Comparison of ENCODE assay signal across 9 mouse cellular contexts in the genomic region with DNA sequence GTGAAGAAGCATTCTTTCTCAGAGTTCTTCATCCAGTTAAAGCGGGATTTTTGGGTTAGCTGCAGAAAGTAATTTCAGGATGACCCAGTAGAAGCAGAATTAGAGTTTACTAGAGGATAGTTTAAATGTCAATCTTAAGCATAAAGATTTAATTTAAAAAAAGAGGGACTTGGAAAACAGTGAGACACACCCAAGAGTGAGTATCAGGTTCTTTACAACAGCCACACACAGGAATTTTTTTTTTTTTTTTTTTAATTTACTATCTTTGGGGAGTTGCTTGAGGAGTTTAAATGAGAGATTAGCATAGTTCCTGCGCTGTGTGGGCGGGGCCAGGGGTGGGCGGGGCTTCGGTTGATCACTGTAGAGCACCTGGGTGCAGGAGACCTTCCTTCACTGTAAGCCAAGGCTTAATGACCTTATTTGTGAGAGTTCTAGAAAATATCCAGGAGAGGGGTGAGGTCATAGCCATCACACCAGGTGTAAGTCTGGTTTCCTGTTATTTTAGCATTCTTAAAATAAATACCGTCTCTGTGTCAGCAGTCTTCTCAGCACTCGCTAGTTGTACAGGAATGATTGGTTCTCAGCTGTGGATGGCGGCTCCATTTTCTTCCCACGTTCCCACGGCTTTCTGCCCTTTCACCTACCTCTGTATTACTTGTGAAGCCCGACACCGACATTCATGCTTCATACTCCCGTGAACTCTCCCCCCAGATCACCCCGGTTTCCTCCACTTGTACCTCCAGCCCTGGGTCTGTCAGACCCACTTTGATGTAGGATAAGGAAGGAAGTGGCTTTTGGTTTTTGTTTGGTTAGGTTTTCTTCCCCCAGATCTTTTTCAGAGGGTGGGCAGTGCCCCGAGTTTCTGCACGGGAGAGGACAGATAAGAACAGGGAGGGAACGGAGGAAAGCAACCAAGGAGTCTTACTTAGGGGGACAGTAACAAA. TPM values are rescaled to one million over a fixed set of nuclear protein-coding genes. Genes with fewer than 3 reads are reported as not detected.
DNase-seq lines count a peak whose midpoint lies in the region; ATAC-seq lines count a peak whose summit lies in the region.
"Had no signal": no experiment of that assay in that cellular context is flagged by ENCODE, and none has a peak within 500 bp of the region (broad histone marks: within the 10 kb centered on the region; RNA-seq: fewer than 3 reads in every experiment).

No protein-coding gene starts in this region.

- no peaks in the 10 kb centered on the region for H3K36me3 ChIP-seq in embryonic facial prominence, embryonic 12.5 days
- H3K36me3 ChIP-seq in liver, embryonic 15.5 days (replicated peaks), result no peaks in the 10 kb centered on the region

- no peaks in the 10 kb centered on the region for H3K9me3 ChIP-seq in embryonic facial prominence, embryonic 12.5 days
- H3K9me3 ChIP-seq in liver, embryonic 15.5 days (replicated peaks), result no peaks in the 10 kb centered on the region

- H3K27ac ChIP-seq in embryonic facial prominence, embryonic 12.5 days, result no peak overlapping the region
- H3K27ac ChIP-seq in liver, embryonic 15.5 days (replicated peaks), result peak overlapping the region; percentile 69; the same call in 1 of the 2 replicates

- peak; percentile 59 for DNase-seq in heart, adult 11 months
- DNase-seq in heart, postnatal 25 days (ENCODE audit: low spot score), result no peak
- DNase-seq in A20 (ENCODE audit: low read depth, low spot score), result peak; percentile 67
- DNase-seq in right cerebral cortex, postnatal 4 days, result no peak
- no peak for DNase-seq in layer of hippocampus, postnatal 14 days (ENCODE audit: low spot score in 2 of 2)
- DNase-seq: kidney, adult 18-20 months had no signal

- H3K9ac ChIP-seq in embryonic facial prominence, embryonic 12.5 days, result no peak overlapping the region
- H3K9ac ChIP-seq in liver, embryonic 15.5 days, result peak overlapping the region; percentile 47

- H3K4me2 ChIP-seq in embryonic facial prominence, embryonic 12.5 days (replicated peaks), result 0 out of 2 replicates have a peak overlapping the region, but pooled peaks have one; percentile 27
- peak overlapping the region; percentile 83 for H3K4me2 ChIP-seq in liver, embryonic 15.5 days

- ATAC-seq in embryonic facial prominence, embryonic 12.5 days (ENCODE audit: insufficient number of reproducible peaks, insufficient read depth, low FRiP score, low TSS enrichment), result 0 out of 2 replicates have a peak, but pooled peaks have one; percentile 35
- peak; percentile 92 for ATAC-seq in liver, embryonic 15.5 days (ENCODE audit: insufficient read depth)
- ATAC-seq in cerebellum, adult (ENCODE audit: insufficient number of reproducible peaks, low FRiP score, low TSS enrichment), result no peak

- H3K27me3 ChIP-seq in embryonic facial prominence, embryonic 12.5 days, result no peaks in the 10 kb centered on the region; the same call in 1 of the 2 replicates
- H3K27me3 ChIP-seq in liver, embryonic 15.5 days, result no peaks in the 10 kb centered on the region

- WGBS in embryonic facial prominence, embryonic 12.5 days, result 23% methylated on average over 17 of the region's 17 CpGs
- 3% methylated on average over 17 of the region's 17 CpGs for WGBS in liver, embryonic 15.5 days (ENCODE audit: insufficient replicate concordance)

- intact Hi-C loops in heart, postnatal 25 days (cut with DNase I), result no loop called here

- H3K4me3 ChIP-seq in embryonic facial prominence, embryonic 12.5 days, result no peak overlapping the region
- peak overlapping the region; percentile 53 for H3K4me3 ChIP-seq in liver, embryonic 15.5 days (replicated peaks)

- H3K4me1 ChIP-seq in embryonic facial prominence, embryonic 12.5 days, result 0 out of 2 replicates have a peak, but pooled peaks cover 4% of the 10 kb centered on the region
- peaks cover 20% of the 10 kb centered on the region for H3K4me1 ChIP-seq in liver, embryonic 15.5 days (replicated peaks)

RNA-seq across cellular contexts. Expression of gene Tbc1d1, which starts 6.6 kb away (rescaled TPM):
- 10 to 100 TPM; 17.0 to 20.2 TPM for total RNA-seq in heart, postnatal 25 days (2021)
- polyA plus RNA-seq in embryonic facial prominence, embryonic 12.5 days (2016; fragmentation: Nextera tagmentation; extraction: Ambion mirVana), result 29.5 and 32.4 TPM in 2 replicates
- polyA plus RNA-seq in liver, embryonic 15.5 days (2015; fragmentation: Nextera tagmentation; extraction: Ambion mirVana), result 5.7 and 6.3 TPM in 2 replicates
- 10 to 100 TPM; 25.2 to 30.5 TPM for total RNA-seq in layer of hippocampus, postnatal 14 days (2021)

RNA-seq across cellular contexts. Expression of gene Pgm2, which starts 56.7 kb away (rescaled TPM):
- 1 to 10 TPM; 5.7 to 6.8 TPM for total RNA-seq in heart, postnatal 25 days (2021)
- 35.8 and 37.6 TPM in 2 replicates for polyA plus RNA-seq in embryonic facial prominence, embryonic 12.5 days (2016; fragmentation: Nextera tagmentation; extraction: Ambion mirVana)
- polyA plus RNA-seq in liver, embryonic 15.5 days (2015; fragmentation: Nextera tagmentation; extraction: Ambion mirVana), result 15.1 and 16.8 TPM in 2 replicates
- total RNA-seq in layer of hippocampus, postnatal 14 days (2021), result 10 to 100 TPM; 10.9 to 11.0 TPM

Comparison
In these comparisons a context has a peak if more than half of its experiments do, and no peak if none do; other contexts are left out.
1. DNase-seq: peak in heart, adult 11 months (single experiment) and A20 (single experiment); none in heart, postnatal 25 days (single experiment), right cerebral cortex, postnatal 4 days (single experiment) and layer of hippocampus, postnatal 14 days (0 of 2).